Mouse (Mus musculus): ENCODE data around the gene Ndufa3. TPM values are rescaled to one million over a fixed set of nuclear protein-coding genes. Genes with fewer than 3 reads are reported as not detected.
A peak's percentile ranks its signal among the peaks of the same experiment; 100 is the strongest.

Ndufa3 gene
- polyA plus RNA-seq, 1 experiment = 294 TPM

DNA sequence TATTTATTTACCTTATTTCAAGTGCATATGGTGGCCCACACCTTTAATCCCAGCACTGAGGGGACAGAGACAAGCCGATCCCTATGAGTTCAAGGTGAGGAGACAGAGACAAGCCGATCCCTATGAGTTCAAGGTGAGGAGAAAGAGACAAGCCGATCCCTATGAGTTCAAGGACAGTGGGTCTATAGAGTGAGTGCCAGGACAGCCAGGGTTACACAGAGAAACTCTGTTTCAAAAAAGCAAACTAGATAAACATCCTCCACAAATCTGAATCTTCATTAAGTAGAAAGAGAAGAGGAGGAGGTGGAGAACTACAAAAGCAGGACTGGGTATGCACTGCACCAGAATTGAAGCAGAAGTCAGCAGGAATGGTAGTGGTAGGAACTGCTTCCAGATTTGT, 8.5 kb upstream of the Ndufa3 start:
- TF ChIP-seq CTCF (IDR thresholded peaks at IDR 0.05; ENCODE audit: low read depth, low read length) = no peak
- TF ChIP-seq POLR2A (IDR thresholded peaks at IDR 0.05; ENCODE audit: borderline replicate concordance, low read depth, low read length) = no peak
- Histone ChIP-seq H3K4me3 (ENCODE audit: insufficient read depth, low read length) (no peak overlapping the region), H3K27ac (ENCODE audit: insufficient read depth, low read depth, low read length) (no peak overlapping the region), H3K4me1 (ENCODE audit: control insufficient read depth, insufficient read depth, low read length) (peaks cover 7% of the 10 kb centered on the region)

DNA sequence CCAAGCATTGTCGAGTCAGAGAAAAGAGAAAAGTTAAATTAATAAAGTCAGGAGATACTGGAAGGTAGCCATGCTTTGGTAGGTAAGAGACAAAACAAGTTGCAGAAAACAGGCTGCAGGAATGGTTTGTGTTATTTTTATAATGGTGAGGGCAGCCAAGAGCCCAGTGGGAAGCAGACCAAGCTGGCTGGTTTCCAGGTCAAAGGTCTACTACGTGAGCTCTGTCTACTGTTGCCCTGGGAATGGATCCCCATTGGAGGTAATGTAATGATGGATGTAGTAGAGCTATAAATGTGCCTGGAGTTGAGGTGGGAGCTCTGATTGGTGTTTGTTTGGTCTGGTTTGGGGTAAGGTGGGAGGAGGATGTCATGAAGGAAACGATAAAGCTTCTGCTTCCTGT, 8.1 kb upstream of the Ndufa3 start:
- peaks cover 7% of the 10 kb centered on the region for H3K4me1 ChIP-seq (ENCODE audit: control insufficient read depth, insufficient read depth, low read length)
- H3K27ac ChIP-seq (ENCODE audit: insufficient read depth, low read depth, low read length) = no peak overlapping the region
- H3K4me3 ChIP-seq (ENCODE audit: insufficient read depth, low read length) = no peak overlapping the region
- no peak for TF ChIP-seq CTCF (IDR thresholded peaks at IDR 0.05; ENCODE audit: low read depth, low read length)
- TF ChIP-seq POLR2A (IDR thresholded peaks at IDR 0.05; ENCODE audit: borderline replicate concordance, low read depth, low read length) = no peak

DNA sequence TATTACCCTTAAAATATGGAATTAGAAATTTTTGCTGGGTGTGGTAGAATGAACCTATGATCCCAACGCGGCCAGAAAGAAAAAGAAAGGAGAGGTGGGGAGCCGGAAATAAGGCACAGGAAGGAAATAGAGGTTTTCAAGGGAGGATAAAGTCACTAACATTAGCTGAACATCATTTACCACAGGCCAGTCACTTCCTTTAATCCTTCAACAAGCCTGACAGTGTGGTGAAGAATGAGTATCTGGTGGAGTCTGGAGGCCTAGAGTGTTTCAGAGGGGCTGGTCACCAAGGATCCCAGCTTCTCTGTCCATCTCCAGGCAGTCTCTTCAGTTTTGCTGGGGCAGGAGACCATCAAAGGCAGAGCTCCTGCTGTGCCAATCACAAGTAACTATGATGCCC, 6.7 kb upstream of the Ndufa3 start:
- Histone ChIP-seq H3K4me1 (ENCODE audit: control insufficient read depth, insufficient read depth, low read length) (peaks cover 12% of the 10 kb centered on the region), H3K4me3 (ENCODE audit: insufficient read depth, low read length) (no peak overlapping the region), H3K27ac (ENCODE audit: insufficient read depth, low read depth, low read length) (no peak overlapping the region)
- TF ChIP-seq CTCF (IDR thresholded peaks at IDR 0.05; ENCODE audit: low read depth, low read length) = no peak
- TF ChIP-seq POLR2A (IDR thresholded peaks at IDR 0.05; ENCODE audit: borderline replicate concordance, low read depth, low read length) = no peak

DNA sequence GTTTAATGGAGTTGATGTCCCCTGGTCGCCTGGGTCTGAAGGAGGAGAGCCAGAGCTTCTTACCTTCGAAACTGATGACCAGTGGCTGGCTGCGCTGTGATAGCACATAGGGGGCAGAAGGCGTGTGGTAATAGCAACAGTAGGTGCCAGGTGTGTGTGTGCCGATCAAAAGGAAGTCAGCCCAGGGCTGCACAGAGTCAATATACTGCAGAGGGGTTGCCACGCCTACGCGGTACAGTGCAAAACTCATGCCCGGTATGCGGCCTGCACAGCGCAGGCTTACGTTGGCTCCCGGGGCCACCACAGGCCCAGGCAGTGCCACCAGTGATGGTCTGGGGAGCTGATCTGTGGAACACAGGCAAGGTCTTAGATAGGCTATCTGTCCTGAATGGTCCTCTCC, 6.2 kb upstream of the Ndufa3 start:
- Histone ChIP-seq H3K4me3 (ENCODE audit: insufficient read depth, low read length) (no peak overlapping the region), H3K27ac (ENCODE audit: insufficient read depth, low read depth, low read length) (no peak overlapping the region), H3K4me1 (ENCODE audit: control insufficient read depth, insufficient read depth, low read length) (peaks cover 12% of the 10 kb centered on the region)
- TF ChIP-seq POLR2A (IDR thresholded peaks at IDR 0.05; ENCODE audit: borderline replicate concordance, low read depth, low read length) = no peak
- TF ChIP-seq CTCF (IDR thresholded peaks at IDR 0.05; ENCODE audit: low read depth, low read length) = no peak

DNA sequence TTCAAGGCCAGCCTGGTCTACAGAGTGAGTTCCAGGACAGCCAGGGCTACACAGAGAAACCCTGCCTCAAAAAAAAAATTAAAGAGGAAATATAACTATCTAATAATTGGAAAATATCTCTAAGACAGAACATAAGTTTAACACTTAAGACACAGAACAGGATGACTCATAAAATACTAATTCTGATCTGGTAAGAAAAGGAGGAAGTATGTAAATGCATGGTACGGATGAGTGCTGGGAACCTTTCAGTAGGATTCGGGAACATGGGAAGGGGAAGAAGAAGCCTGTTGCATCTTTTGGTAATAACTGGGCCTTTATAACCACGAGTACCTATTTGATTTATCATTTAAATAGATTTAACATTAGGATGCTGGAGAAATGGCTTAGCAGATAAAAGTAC, 3.2 kb upstream of the Ndufa3 start:
- Histone ChIP-seq H3K4me3 (ENCODE audit: insufficient read depth, low read length) (no peak overlapping the region), H3K4me1 (ENCODE audit: control insufficient read depth, insufficient read depth, low read length) (peaks cover 15% of the 10 kb centered on the region), H3K27ac (ENCODE audit: insufficient read depth, low read depth, low read length) (no peak overlapping the region)
- no peak for TF ChIP-seq CTCF (IDR thresholded peaks at IDR 0.05; ENCODE audit: low read depth, low read length)

DNA sequence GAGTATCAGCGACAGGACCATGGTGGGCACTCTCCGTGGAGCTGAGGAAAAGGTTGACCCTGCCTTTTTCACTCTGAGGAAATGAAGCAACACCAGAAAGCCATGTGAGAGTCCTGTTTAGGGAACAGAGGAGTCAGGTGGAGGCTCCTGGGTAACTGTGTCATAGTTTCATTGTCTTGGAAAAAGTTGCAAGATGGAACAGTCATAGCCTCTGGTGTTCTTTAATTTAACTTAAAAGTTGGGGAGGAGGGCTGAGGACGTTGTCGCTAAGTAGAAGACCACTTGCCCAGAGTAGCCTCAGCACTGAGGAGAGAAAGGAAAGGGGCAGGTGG, 1.1 kb upstream of the Ndufa3 start, which contains the start of gene Oscar:
Gene Oscar, minus strand, starts transcription at position 101 of the 332 bp plus-strand sequence.
- Histone ChIP-seq H3K4me3 (ENCODE audit: insufficient read depth, low read length) (peak within 1 kb of the TSS; percentile 66), H3K4me1 (ENCODE audit: control insufficient read depth, insufficient read depth, low read length) (peaks cover 10% of the 10 kb centered on the region), H3K27ac (ENCODE audit: insufficient read depth, low read depth, low read length) (no peak within 1 kb of the TSS)
- TF ChIP-seq POLR2A (IDR thresholded peaks at IDR 0.05; ENCODE audit: borderline replicate concordance, low read depth, low read length) (no peak), CTCF (IDR thresholded peaks at IDR 0.05; ENCODE audit: low read depth, low read length) (no peak)

DNA sequence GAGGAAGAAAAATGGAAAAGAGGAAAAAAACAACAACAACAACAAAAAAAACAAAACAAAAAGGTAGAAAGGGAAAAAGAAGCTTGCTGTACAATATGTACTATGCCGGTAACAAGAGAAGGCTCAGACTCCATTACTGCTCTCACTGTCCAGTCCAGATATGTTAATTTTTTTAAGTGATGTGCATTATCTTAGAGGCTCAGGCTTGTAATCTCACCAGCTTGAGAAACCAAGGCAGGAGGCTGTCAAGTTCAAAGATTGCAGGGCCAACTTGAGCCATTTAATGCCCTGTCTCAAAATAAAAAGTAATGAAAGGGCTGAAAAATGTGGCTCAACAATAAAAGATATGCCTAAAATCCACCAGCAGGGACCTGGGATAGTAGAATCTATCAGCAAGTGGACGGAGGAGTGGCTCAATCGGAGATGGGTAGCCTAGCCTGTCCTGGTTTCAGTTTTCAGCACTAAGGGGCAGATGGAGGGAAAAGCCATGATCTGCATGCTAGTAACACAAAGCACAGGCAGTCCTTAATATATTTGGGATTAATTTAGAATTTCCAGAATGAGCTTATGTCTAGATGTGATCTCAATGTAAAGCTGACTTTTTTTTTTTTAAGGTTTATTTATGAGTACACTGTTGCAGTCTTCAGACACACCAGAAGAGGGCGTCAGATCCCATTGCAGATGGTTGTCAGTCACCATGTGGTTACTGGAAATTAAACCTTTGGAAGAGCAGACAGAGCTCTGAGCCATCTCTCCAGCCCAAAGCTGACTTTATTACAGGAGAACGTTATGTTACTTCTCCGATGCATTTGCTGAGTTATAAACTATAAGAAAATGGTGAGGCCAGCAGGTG, 558 bp upstream of the Ndufa3 start:
- H3K4me3 ChIP-seq (ENCODE audit: insufficient read depth, low read length) = peak overlapping the region; percentile 66
- TF ChIP-seq CTCF (IDR thresholded peaks at IDR 0.05; ENCODE audit: low read depth, low read length) (no peak), POLR2A (IDR thresholded peaks at IDR 0.05; ENCODE audit: borderline replicate concordance, low read depth, low read length) (no peak)
- peaks cover 10% of the 10 kb centered on the region for H3K4me1 ChIP-seq (ENCODE audit: control insufficient read depth, insufficient read depth, low read length)
- H3K27ac ChIP-seq (ENCODE audit: insufficient read depth, low read depth, low read length) = no peak overlapping the region

DNA sequence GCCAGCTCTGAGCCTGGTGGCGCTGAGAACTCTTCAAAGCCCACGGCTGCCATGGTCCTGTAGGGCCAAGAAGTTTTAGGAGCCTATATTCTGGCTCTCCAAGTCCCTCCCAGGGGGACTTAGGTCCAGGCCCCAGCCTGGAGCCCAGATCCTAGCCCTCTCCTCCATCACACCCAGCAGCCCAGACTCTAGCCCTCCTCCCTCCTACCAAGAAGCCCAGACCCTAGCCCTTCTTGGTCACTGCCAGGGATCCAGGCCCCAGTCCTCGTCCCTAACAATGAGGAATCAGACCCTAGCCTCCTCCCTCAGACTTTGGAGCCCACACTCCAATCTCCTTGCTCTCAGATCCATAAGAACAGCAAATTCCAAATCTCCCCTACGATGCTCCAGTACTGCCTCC, 11.9 kb downstream of the Ndufa3 start:
- Histone ChIP-seq H3K4me1 (ENCODE audit: control insufficient read depth, insufficient read depth, low read length) (peaks cover 11% of the 10 kb centered on the region), H3K4me3 (ENCODE audit: insufficient read depth, low read length) (peak overlapping the region; percentile 77), H3K27ac (ENCODE audit: insufficient read depth, low read depth, low read length) (no peak overlapping the region)
- TF ChIP-seq CTCF (IDR thresholded peaks at IDR 0.05; ENCODE audit: low read depth, low read length) (no peak), POLR2A (IDR thresholded peaks at IDR 0.05; ENCODE audit: borderline replicate concordance, low read depth, low read length) (no peak)

DNA sequence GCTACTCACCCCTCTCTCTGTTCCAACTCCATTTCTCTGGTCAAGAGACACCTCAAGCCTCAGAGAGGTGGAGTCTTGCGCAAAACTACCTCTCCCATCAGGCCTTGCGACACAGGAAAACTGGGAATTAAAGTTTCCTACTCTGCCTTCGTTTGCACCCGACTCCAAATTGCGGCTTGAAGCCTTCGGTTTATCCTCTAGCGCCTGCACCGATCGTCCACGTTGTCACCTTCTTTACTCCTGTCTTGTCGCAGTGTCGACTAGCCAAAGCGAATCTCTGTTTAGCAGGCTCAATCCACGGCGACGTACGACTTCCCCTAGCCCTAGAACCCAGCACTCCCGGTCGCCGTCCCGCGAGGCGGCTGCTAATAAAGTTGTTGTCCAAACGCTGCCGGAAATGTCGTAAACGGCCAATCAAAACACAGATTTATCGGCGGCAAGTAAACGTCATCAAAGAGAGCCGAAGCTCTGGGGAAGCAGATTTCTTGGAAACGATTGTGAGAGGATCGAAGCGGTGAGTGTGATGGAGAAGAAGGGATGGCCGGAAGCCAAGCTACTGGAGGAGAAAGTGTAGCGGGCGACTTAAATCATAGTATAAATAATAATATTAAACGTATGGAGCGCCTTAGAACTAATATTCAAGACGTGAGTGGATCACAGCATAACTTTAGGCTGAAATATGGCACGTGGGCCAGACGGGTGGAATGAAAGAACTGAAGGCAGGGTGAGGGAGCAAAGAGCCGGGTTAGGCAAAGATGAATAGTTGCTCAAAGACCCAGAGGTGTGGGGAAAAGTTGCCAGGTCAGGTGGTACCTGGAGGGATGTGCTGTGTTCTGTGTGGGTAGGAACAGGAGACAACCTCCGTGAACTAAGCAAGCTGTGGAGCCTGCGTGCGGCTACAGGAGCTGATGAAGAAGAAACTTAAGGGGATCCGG, 12.6 kb downstream of the Ndufa3 start, which contains the start of the genes Tfpt and Prpf31:
Gene Tfpt, minus strand, starts transcription at position 387 of the 935 bp plus-strand sequence.
Gene Prpf31, plus strand, starts transcription at position 443 of the 935 bp plus-strand sequence.
- peak within 1 kb of the TSS; percentile 77 for H3K27ac ChIP-seq (ENCODE audit: insufficient read depth, low read depth, low read length)
- TF ChIP-seq POLR2A (IDR thresholded peaks at IDR 0.05; ENCODE audit: borderline replicate concordance, low read depth, low read length) (no peak), CTCF (IDR thresholded peaks at IDR 0.05; ENCODE audit: low read depth, low read length) (peak; percentile 25; the same call in 1 of the 2 replicates)
- H3K4me1 ChIP-seq (ENCODE audit: control insufficient read depth, insufficient read depth, low read length) = peaks cover 11% of the 10 kb centered on the region
- peak within 1 kb of the TSS; percentile 77 for H3K4me3 ChIP-seq (ENCODE audit: insufficient read depth, low read length)

DNA sequence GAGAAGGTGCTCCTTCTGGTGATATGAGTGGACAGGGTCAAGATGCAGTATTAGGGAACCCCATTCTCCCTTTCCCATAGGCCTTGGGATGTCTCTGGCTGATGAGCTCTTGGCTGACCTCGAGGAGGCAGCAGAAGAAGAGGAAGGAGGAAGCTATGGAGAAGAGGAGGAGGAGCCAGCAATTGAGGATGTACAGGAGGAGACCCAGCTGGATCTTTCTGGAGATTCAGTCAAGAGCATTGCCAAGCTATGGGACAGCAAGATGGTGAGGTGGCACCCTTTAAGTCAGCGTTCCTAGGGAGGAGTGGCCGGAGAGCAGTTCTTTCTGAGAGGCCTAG, 13.3 kb downstream of the Ndufa3 start:
- Histone ChIP-seq H3K4me1 (ENCODE audit: control insufficient read depth, insufficient read depth, low read length) (peaks cover 11% of the 10 kb centered on the region), H3K4me3 (ENCODE audit: insufficient read depth, low read length) (peak overlapping the region; percentile 77), H3K27ac (ENCODE audit: insufficient read depth, low read depth, low read length) (no peak overlapping the region)
- TF ChIP-seq CTCF (IDR thresholded peaks at IDR 0.05; ENCODE audit: low read depth, low read length) = no peak
- no peak for TF ChIP-seq POLR2A (IDR thresholded peaks at IDR 0.05; ENCODE audit: borderline replicate concordance, low read depth, low read length)

Measured in bone marrow macrophage, adult 2 months (primary cell).